Mouse (Mus musculus): ENCODE measurements around the gene Plcd4. TPM values are rescaled to one million over a fixed set of nuclear protein-coding genes. Genes with fewer than 3 reads are reported as not detected.

Plcd4 gene
- polyA plus RNA-seq, 1 experiment from 2014 or later = 2.9 TPM

- no peak for ATAC-seq (ENCODE audit: low read depth)
- no peak overlapping the region for H3K4me2 ChIP-seq (ENCODE audit: low read depth, low read length)
- WGBS = 91% methylated on average over 3 of the region's 3 CpGs
Observed at GRCm38 (mm10) chr1:74584616-74585398, 42.1 kb downstream of the Plcd4 start.

GRCm38 (mm10) chr1:74587233-74587772 lies 44.6 kb downstream of the Plcd4 start:
- peak overlapping the region; percentile 71 for H3K4me3 ChIP-seq (ENCODE audit: low read depth, low read length)
- DNase-seq (ENCODE audit: low spot score) = peak; percentile 25
- no peak for ATAC-seq (ENCODE audit: low read depth)

More at GRCm38 (mm10) chr1:74584616-74585398, 42.1 kb downstream of the Plcd4 start:
- Histone ChIP-seq H3K9ac (ENCODE audit: low read depth, low read length) (no peak overlapping the region), H3K27me3 (replicated peaks; ENCODE audit: control insufficient read depth, insufficient read depth, low read length) (no peaks in the 10 kb centered on the region), H3K4me1 (ENCODE audit: control insufficient read depth, insufficient read depth, low read length) (peaks cover 9% of the 10 kb centered on the region), H3K4me3 (ENCODE audit: low read depth, low read length) (no peak overlapping the region), H3K9me3 (ENCODE audit: control insufficient read depth, low read length) (no peaks in the 10 kb centered on the region), H3K36me3 (ENCODE audit: control insufficient read depth, insufficient read depth, low read length) (peaks cover 33% of the 10 kb centered on the region), H3K27ac (replicated peaks; ENCODE audit: low read depth, low read length) (no peak overlapping the region)
- no peak for DNase-seq (ENCODE audit: low spot score)

GRCm38 (mm10) chr1:74587773-74588445 lies 45.2 kb downstream of the Plcd4 start, which contains the start of the genes Zfp142 and Bcs1l:
TSS of gene Zfp142 (minus strand) at chr1:74588246.
TSS of gene Bcs1l (plus strand) at chr1:74588289.
- H3K9me3 ChIP-seq (ENCODE audit: control insufficient read depth, low read length) = no peaks in the 10 kb centered on the region
- peak within 1 kb of the TSS; percentile 89 for H3K27ac ChIP-seq (replicated peaks; ENCODE audit: low read depth, low read length)
- DNase-seq (ENCODE audit: low spot score) (peak; percentile 100), ATAC-seq (ENCODE audit: low read depth) (peak; percentile 99)
- peaks cover 9% of the 10 kb centered on the region for H3K4me1 ChIP-seq (ENCODE audit: control insufficient read depth, insufficient read depth, low read length)
- H3K27me3 ChIP-seq (replicated peaks; ENCODE audit: control insufficient read depth, insufficient read depth, low read length) = no peaks in the 10 kb centered on the region
- H3K36me3 ChIP-seq (ENCODE audit: control insufficient read depth, insufficient read depth, low read length) = peaks cover 44% of the 10 kb centered on the region
- H3K4me3 ChIP-seq (ENCODE audit: low read depth, low read length) = peak within 1 kb of the TSS; percentile 71
- H3K9ac ChIP-seq (ENCODE audit: low read depth, low read length) = peak within 1 kb of the TSS; percentile 81
- H3K4me2 ChIP-seq (ENCODE audit: low read depth, low read length) = peak within 1 kb of the TSS; percentile 82
- under 1% methylated on average over 31 of the region's 48 CpGs for WGBS

More at GRCm38 (mm10) chr1:74587233-74587772, 44.6 kb downstream of the Plcd4 start:
- peaks cover 45% of the 10 kb centered on the region for H3K36me3 ChIP-seq (ENCODE audit: control insufficient read depth, insufficient read depth, low read length)
- H3K27ac ChIP-seq (replicated peaks; ENCODE audit: low read depth, low read length) = peak overlapping the region; percentile 89
- H3K27me3 ChIP-seq (replicated peaks; ENCODE audit: control insufficient read depth, insufficient read depth, low read length) = no peaks in the 10 kb centered on the region
- under 1% methylated on average over 23 of the region's 24 CpGs for WGBS
- peak overlapping the region; percentile 82 for H3K4me2 ChIP-seq (ENCODE audit: low read depth, low read length)
- no peaks in the 10 kb centered on the region for H3K9me3 ChIP-seq (ENCODE audit: control insufficient read depth, low read length)
- H3K4me1 ChIP-seq (ENCODE audit: control insufficient read depth, insufficient read depth, low read length) = peaks cover 9% of the 10 kb centered on the region
- peak overlapping the region; percentile 81 for H3K9ac ChIP-seq (ENCODE audit: low read depth, low read length)

- Histone ChIP-seq H3K27ac (replicated peaks; ENCODE audit: low read depth, low read length) (no peak overlapping the region), H3K9me3 (ENCODE audit: control insufficient read depth, low read length) (no peaks in the 10 kb centered on the region), H3K27me3 (replicated peaks; ENCODE audit: control insufficient read depth, insufficient read depth, low read length) (no peaks in the 10 kb centered on the region), H3K9ac (ENCODE audit: low read depth, low read length) (no peak overlapping the region), H3K4me3 (ENCODE audit: low read depth, low read length) (no peak overlapping the region), H3K4me2 (ENCODE audit: low read depth, low read length) (no peak overlapping the region), H3K36me3 (ENCODE audit: control insufficient read depth, insufficient read depth, low read length) (peaks cover 83% of the 10 kb centered on the region), H3K4me1 (ENCODE audit: control insufficient read depth, insufficient read depth, low read length) (no peaks in the 10 kb centered on the region)
- ATAC-seq (ENCODE audit: low read depth) (no peak), DNase-seq (ENCODE audit: low spot score) (no peak)
- WGBS = 83% methylated on average over 8 of the region's 8 CpGs
Observed at GRCm38 (mm10) chr1:74594434-74594833, 51.7 kb downstream of the Plcd4 start.

GRCm38 (mm10) chr1:74600501-74601266 lies 58.0 kb downstream of the Plcd4 start:
- Histone ChIP-seq H3K36me3 (ENCODE audit: control insufficient read depth, insufficient read depth, low read length) (peaks cover 38% of the 10 kb centered on the region), H3K9ac (ENCODE audit: low read depth, low read length) (peak overlapping the region; percentile 79), H3K27me3 (replicated peaks; ENCODE audit: control insufficient read depth, insufficient read depth, low read length) (no peaks in the 10 kb centered on the region), H3K4me1 (ENCODE audit: control insufficient read depth, insufficient read depth, low read length) (peaks cover 11% of the 10 kb centered on the region), H3K4me3 (ENCODE audit: low read depth, low read length) (peak overlapping the region; percentile 69), H3K4me2 (ENCODE audit: low read depth, low read length) (peak overlapping the region; percentile 82), H3K27ac (replicated peaks; ENCODE audit: low read depth, low read length) (no peak overlapping the region; the same call in 1 of the 2 replicates), H3K9me3 (ENCODE audit: control insufficient read depth, low read length) (no peaks in the 10 kb centered on the region)
- ATAC-seq (ENCODE audit: low read depth) (peak; percentile 54), DNase-seq (ENCODE audit: low spot score) (no peak)
- 8% methylated on average over 25 of the region's 26 CpGs for WGBS

- Histone ChIP-seq H3K9me3 (ENCODE audit: control insufficient read depth, low read length) (no peaks in the 10 kb centered on the region), H3K4me1 (ENCODE audit: control insufficient read depth, insufficient read depth, low read length) (peaks cover 11% of the 10 kb centered on the region), H3K4me3 (ENCODE audit: low read depth, low read length) (peak within 1 kb of the TSS; percentile 69), H3K36me3 (ENCODE audit: control insufficient read depth, insufficient read depth, low read length) (peaks cover 33% of the 10 kb centered on the region), H3K27me3 (replicated peaks; ENCODE audit: control insufficient read depth, insufficient read depth, low read length) (no peaks in the 10 kb centered on the region), H3K27ac (replicated peaks; ENCODE audit: low read depth, low read length) (no peak within 1 kb of the TSS; the same call in 1 of the 2 replicates), H3K9ac (ENCODE audit: low read depth, low read length) (peak within 1 kb of the TSS; percentile 79), H3K4me2 (ENCODE audit: low read depth, low read length) (peak within 1 kb of the TSS; percentile 82)
- ATAC-seq (ENCODE audit: low read depth) (peak; percentile 94), DNase-seq (ENCODE audit: low spot score) (peak; percentile 96)
- WGBS = 10% methylated on average over 25 of the region's 25 CpGs
Observed at GRCm38 (mm10) chr1:74601267-74601962, 58.7 kb downstream of the Plcd4 start, which contains the start of the genes Rnf25 and Stk36. TSS of gene Rnf25 (minus strand) at chr1:74601397. TSS of gene Stk36 (plus strand) at chr1:74601445.
